Mouse (Mus musculus) embryonic facial prominence, embryonic 10.5 days (tissue): ENCODE data around the gene Cisd3. TPM values are rescaled to one million over a fixed set of nuclear protein-coding genes. Genes with fewer than 3 reads are reported as not detected.
"Not testable (repeated sequence)": the region's sequence is repeated elsewhere in the genome, so short reads cannot be mapped to it uniquely, and the experiment has no call there.

Source experiments
- DNase-seq: peaks from one replicate; pipeline ENCODE4 v3.0.0-alpha.2; 2017; ENCODE audit warnings: low spot score
- H3K27ac ChIP-seq: fragments of 300-500 bp; sonication (generic); replicated peaks from 2 replicates; pipeline ENCODE4 v1.5.1; 2016; ENCODE audit warnings: mild to moderate bottlenecking
- H3K27me3 ChIP-seq: fragments of 300-500 bp; sonication (generic); replicated peaks from 2 replicates; pipeline ENCODE4 v1.6.1; 2016; ENCODE audit warnings: low read depth, mild to moderate bottlenecking; ENCODE audit not compliant: poor library complexity, severe bottlenecking
- H3K36me3 ChIP-seq: fragments of 300-500 bp; sonication (generic); replicated peaks from 2 replicates; pipeline ENCODE4 v1.6.1; 2016; ENCODE audit warnings: mild to moderate bottlenecking, moderate library complexity
- H3K4me1 ChIP-seq: fragments of 300-500 bp; sonication (generic); 2 replicates; pipeline ENCODE4 v1.6.1; 2016
- H3K4me3 ChIP-seq: fragments of 300-500 bp; sonication (generic); 2 replicates; pipeline ENCODE4 v1.5.1; 2016; ENCODE audit warnings: mild to moderate bottlenecking, moderate library complexity
- H3K9me3 ChIP-seq: fragments of 300-500 bp; sonication (generic); 2 replicates; pipeline ENCODE4 v1.6.1; 2016; ENCODE audit warnings: mild to moderate bottlenecking
- WGBS: fragments of 180-500 bp; shearing (Covaris S2); methylation state at CpG from one replicate; pipeline ENCODE4 v1.1.7; 2016; 5-methylcytosine and 5-hydroxymethylcytosine counted together
- polyA plus RNA-seq: library from polyadenylated mRNA; unstranded; fragments of >200 nt; fragmentation: Nextera tagmentation; extraction: Ambion mirVana; gene quantifications from 2 replicates; pipeline ENCODE4 v1.2.1, GENCODE M21; 2016

Cisd3 gene
- 18.2 and 20.0 TPM in 2 replicates for polyA plus RNA-seq

GRCm38 (mm10) chr11:97685613-97686321 is at the start of gene Cisd3:
Gene Cisd3, plus strand, starts transcription at chr11:97685826.
- no peaks in the 10 kb centered on the region for H3K9me3 ChIP-seq
- peaks cover 72% of the 10 kb centered on the region for H3K36me3 ChIP-seq
- H3K27me3 ChIP-seq: 0 out of 2 replicates have a peak, but pooled peaks cover 3% of the 10 kb centered on the region
- peaks cover 35% of the 10 kb centered on the region for H3K4me1 ChIP-seq
- 1% methylated on average over 43 of the region's 43 CpGs for WGBS
- DNase-seq: peak; percentile 91
- peak within 1 kb of the TSS; percentile 61 for H3K4me3 ChIP-seq
- peak within 1 kb of the TSS; percentile 63 for H3K27ac ChIP-seq

GRCm38 (mm10) chr11:97641668-97642067 is 44.0 kb upstream of the Cisd3 start:
- peaks cover 3% of the 10 kb centered on the region; the same call in 1 of the 2 replicates for H3K9me3 ChIP-seq
- no peak overlapping the region for H3K4me3 ChIP-seq
- H3K27ac ChIP-seq: no peak overlapping the region
- no peak for DNase-seq
- WGBS: 62% methylated on average over 8 of the region's 8 CpGs
- no peaks in the 10 kb centered on the region for H3K36me3 ChIP-seq
- H3K4me1 ChIP-seq: no peaks in the 10 kb centered on the region
- no peaks in the 10 kb centered on the region for H3K27me3 ChIP-seq

GRCm38 (mm10) chr11:97642746-97643145 is 42.9 kb upstream of the Cisd3 start:
- Histone ChIP-seq H3K27ac (no peak overlapping the region), H3K4me3 (no peak overlapping the region), H3K9me3 (peaks cover 3% of the 10 kb centered on the region; the same call in 1 of the 2 replicates), H3K27me3 (no peaks in the 10 kb centered on the region), H3K4me1 (no peaks in the 10 kb centered on the region), H3K36me3 (no peaks in the 10 kb centered on the region)
- DNase-seq: no peak
- WGBS: 47% methylated on average over 2 of the region's 2 CpGs

- no peaks in the 10 kb centered on the region for H3K4me1 ChIP-seq
These were observed 42.1 kb upstream of the Cisd3 start for GRCm38 (mm10) chr11:97643380-97644055.

GRCm38 (mm10) chr11:97644834-97645233 is 40.8 kb upstream of the Cisd3 start:
- H3K9me3 ChIP-seq: peaks cover 3% of the 10 kb centered on the region; the same call in 1 of the 2 replicates
- 1% methylated on average over 6 of the region's 6 CpGs for WGBS
- no peak overlapping the region for H3K4me3 ChIP-seq

More at GRCm38 (mm10) chr11:97643380-97644055, 42.1 kb upstream of the Cisd3 start:
- peaks cover 3% of the 10 kb centered on the region; the same call in 1 of the 2 replicates for H3K9me3 ChIP-seq
- no peak for DNase-seq
- no peak overlapping the region for H3K4me3 ChIP-seq
- no peaks in the 10 kb centered on the region for H3K36me3 ChIP-seq
- H3K27ac ChIP-seq: no peak overlapping the region
- no peaks in the 10 kb centered on the region for H3K27me3 ChIP-seq
- 83% methylated on average over 8 of the region's 8 CpGs for WGBS

GRCm38 (mm10) chr11:97648541-97648940 is 37.1 kb upstream of the Cisd3 start:
- DNase-seq, H3K27ac ChIP-seq, H3K36me3 ChIP-seq, H3K9me3 ChIP-seq, H3K27me3 ChIP-seq, H3K4me1 ChIP-seq, H3K4me3 ChIP-seq: not testable (repeated sequence)
- WGBS: 82% methylated on average over 4 of the region's 4 CpGs

More at GRCm38 (mm10) chr11:97644834-97645233, 40.8 kb upstream of the Cisd3 start:
- no peak overlapping the region for H3K27ac ChIP-seq
- no peaks in the 10 kb centered on the region for H3K36me3 ChIP-seq
- peak; percentile 74 for DNase-seq
- no peaks in the 10 kb centered on the region for H3K27me3 ChIP-seq
- H3K4me1 ChIP-seq: no peaks in the 10 kb centered on the region

- no peak for DNase-seq
- peaks cover 7% of the 10 kb centered on the region; the same call in 1 of the 2 replicates for H3K27me3 ChIP-seq
- peaks cover 8% of the 10 kb centered on the region for H3K4me1 ChIP-seq
- H3K27ac ChIP-seq: no peak overlapping the region
- no peak overlapping the region for H3K4me3 ChIP-seq
- H3K36me3 ChIP-seq: no peaks in the 10 kb centered on the region; the same call in 1 of the 2 replicates
- WGBS: 64% methylated on average over 5 of the region's 5 CpGs
- H3K9me3 ChIP-seq: no peaks in the 10 kb centered on the region
These were observed 35.3 kb upstream of the Cisd3 start for GRCm38 (mm10) chr11:97650341-97650740.

- H3K27ac ChIP-seq, H3K4me3 ChIP-seq, DNase-seq, H3K27me3 ChIP-seq, H3K9me3 ChIP-seq, H3K36me3 ChIP-seq: not testable (repeated sequence)
- WGBS: 93% methylated on average over 11 of the region's 11 CpGs
- peaks cover 19% of the 10 kb centered on the region for H3K4me1 ChIP-seq
These were observed 32.2 kb upstream of the Cisd3 start for GRCm38 (mm10) chr11:97653376-97653775.

- WGBS: 92% methylated on average over 2 of the region's 2 CpGs
- no peak for DNase-seq
These were observed 31.4 kb upstream of the Cisd3 start for GRCm38 (mm10) chr11:97654210-97654609.

GRCm38 (mm10) chr11:97656269-97656971 is 29.2 kb upstream of the Cisd3 start:
- peaks cover 38% of the 10 kb centered on the region for H3K4me1 ChIP-seq
- no peaks in the 10 kb centered on the region; the same call in 1 of the 2 replicates for H3K36me3 ChIP-seq
- H3K4me3 ChIP-seq: no peak overlapping the region
- no peak overlapping the region for H3K27ac ChIP-seq
- WGBS: 75% methylated on average over 14 of the region's 14 CpGs
- H3K27me3 ChIP-seq: peaks cover 22% of the 10 kb centered on the region
- DNase-seq: no peak
- no peaks in the 10 kb centered on the region for H3K9me3 ChIP-seq

More at GRCm38 (mm10) chr11:97654210-97654609, 31.4 kb upstream of the Cisd3 start:
- Histone ChIP-seq H3K36me3 (no peaks in the 10 kb centered on the region; the same call in 1 of the 2 replicates), H3K27ac (no peak overlapping the region), H3K4me1 (peaks cover 26% of the 10 kb centered on the region), H3K4me3 (no peak overlapping the region), H3K9me3 (no peaks in the 10 kb centered on the region), H3K27me3 (peaks cover 14% of the 10 kb centered on the region)

GRCm38 (mm10) chr11:97657184-97657945 is 28.3 kb upstream of the Cisd3 start:
- Histone ChIP-seq H3K4me3 (no peak overlapping the region), H3K36me3 (no peaks in the 10 kb centered on the region; the same call in 1 of the 2 replicates), H3K4me1 (peaks cover 47% of the 10 kb centered on the region), H3K27ac (no peak overlapping the region), H3K9me3 (no peaks in the 10 kb centered on the region), H3K27me3 (peaks cover 31% of the 10 kb centered on the region)
- DNase-seq: no peak
- 39% methylated on average over 6 of the region's 6 CpGs for WGBS

- not testable (repeated sequence) for H3K9me3 ChIP-seq, H3K4me3 ChIP-seq, H3K36me3 ChIP-seq, DNase-seq, H3K27ac ChIP-seq
- Histone ChIP-seq H3K4me1 (peaks cover 52% of the 10 kb centered on the region), H3K27me3 (peaks cover 34% of the 10 kb centered on the region)
- 89% methylated on average over 6 of the region's 6 CpGs for WGBS
These were observed 27.7 kb upstream of the Cisd3 start for GRCm38 (mm10) chr11:97657967-97658366.
